Comparison of ENCODE assay signal across 21 mouse cellular contexts in the genomic region with DNA sequence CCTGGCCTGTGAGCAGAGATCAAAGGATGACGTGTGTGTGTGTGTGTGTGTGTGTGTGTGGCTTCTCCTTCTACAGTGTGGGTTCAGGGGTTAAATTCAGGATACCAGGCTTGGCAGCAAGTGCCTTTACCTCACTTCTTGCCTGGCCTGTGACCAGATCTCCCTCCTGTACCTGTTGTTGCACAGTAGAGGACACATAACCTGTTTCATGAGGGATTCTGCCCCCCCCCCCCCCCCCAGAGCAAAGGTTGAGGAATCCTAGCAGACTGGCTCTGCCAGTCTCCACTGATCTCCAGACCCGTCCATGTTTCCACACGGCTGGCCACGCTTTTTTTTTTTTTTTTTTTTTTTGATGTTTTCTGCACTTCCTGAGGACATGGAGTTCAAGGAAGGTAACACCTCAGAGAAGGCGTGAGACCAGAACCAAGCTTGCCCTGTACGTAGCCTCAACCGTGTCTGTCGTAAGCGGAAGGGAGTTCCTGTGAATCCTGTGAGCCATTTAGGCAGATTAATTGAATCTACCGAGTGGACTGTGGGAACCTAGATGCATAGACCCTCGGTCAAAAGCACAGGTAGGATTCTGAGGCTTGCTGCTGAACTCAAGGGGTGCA.
DNase-seq lines count a peak whose midpoint lies in the region; ATAC-seq and TF ChIP-seq lines count a peak whose summit lies in the region.
"Had no signal": no experiment of that assay in that cellular context is flagged by ENCODE, and none has a peak within 500 bp of the region (broad histone marks: within the 10 kb centered on the region; RNA-seq: fewer than 3 reads in every experiment).

No protein-coding gene starts in this region.

- no peak for DNase-seq in lung, embryonic 14.5 days
- DNase-seq in lung, postnatal 25 days (ENCODE audit: low spot score): no peak
- DNase-seq in midbrain, embryonic 11.5 days (ENCODE audit: low spot score, missing footprints): no peak
- no peak for DNase-seq in thymus, postnatal 25 days
- DNase-seq: adrenal gland, postnatal 36 days; cerebellum, adult 18-20 months; cerebellum, postnatal 36 days; gastrocnemius, adult 2 months; heart, adult 11 months; heart, postnatal 36 days; right cerebral cortex, postnatal 25 days; thymus, adult 2 months had no signal

- no peak overlapping the region; the same call in 1 of the 2 replicates for H3K9ac ChIP-seq in lung, embryonic 14.5 days
- H3K9ac ChIP-seq in intestine, postnatal 0 days (ENCODE audit: low read depth, low read length): no peak overlapping the region
- H3K9ac ChIP-seq in kidney, embryonic 16.5 days (replicated peaks; ENCODE audit: low read length): 0 out of 2 replicates have a peak overlapping the region, but pooled peaks have one; percentile 11
- H3K9ac ChIP-seq in midbrain, embryonic 11.5 days (ENCODE audit: low read length): no peak overlapping the region
- no peak overlapping the region for H3K9ac ChIP-seq in midbrain, embryonic 13.5 days (replicated peaks)
- H3K9ac ChIP-seq: forebrain, embryonic 12.5 days; hindbrain, embryonic 15.5 days; limb, embryonic 12.5 days; liver, embryonic 15.5 days had no signal

- H3K9me3 ChIP-seq in lung, embryonic 14.5 days (ENCODE audit: low read depth, low read length): no peaks in the 10 kb centered on the region
- no peaks in the 10 kb centered on the region for H3K9me3 ChIP-seq in intestine, postnatal 0 days (ENCODE audit: control insufficient read depth)
- no peaks in the 10 kb centered on the region for H3K9me3 ChIP-seq in kidney, embryonic 16.5 days (ENCODE audit: low read length)
- no peaks in the 10 kb centered on the region for H3K9me3 ChIP-seq in midbrain, embryonic 11.5 days (ENCODE audit: control insufficient read depth, low read length)
- H3K9me3 ChIP-seq in midbrain, embryonic 13.5 days: no peaks in the 10 kb centered on the region
- H3K9me3 ChIP-seq: forebrain, embryonic 12.5 days; hindbrain, embryonic 15.5 days; limb, embryonic 12.5 days; liver, embryonic 15.5 days; midbrain, embryonic 10.5 days had no signal

- no peaks in the 10 kb centered on the region for H3K36me3 ChIP-seq in lung, embryonic 14.5 days (ENCODE audit: insufficient read depth)
- no peaks in the 10 kb centered on the region; the same call in 1 of the 2 replicates for H3K36me3 ChIP-seq in intestine, postnatal 0 days (ENCODE audit: control insufficient read depth, insufficient read depth)
- H3K36me3 ChIP-seq in kidney, embryonic 16.5 days (ENCODE audit: insufficient read depth, low read length): no peaks in the 10 kb centered on the region
- H3K36me3 ChIP-seq in midbrain, embryonic 11.5 days (ENCODE audit: control insufficient read depth, insufficient read depth, low read length): no peaks in the 10 kb centered on the region
- no peaks in the 10 kb centered on the region for H3K36me3 ChIP-seq in midbrain, embryonic 13.5 days
- H3K36me3 ChIP-seq: hindbrain, embryonic 15.5 days; limb, embryonic 12.5 days; liver, embryonic 15.5 days had no signal

- no peaks in the 10 kb centered on the region for H3K4me1 ChIP-seq in lung, embryonic 14.5 days (ENCODE audit: insufficient read depth)
- peaks cover 15% of the 10 kb centered on the region; the same call in 1 of the 2 replicates for H3K4me1 ChIP-seq in intestine, postnatal 0 days (replicated peaks; ENCODE audit: control insufficient read depth, insufficient read depth, low read length)
- H3K4me1 ChIP-seq in kidney, embryonic 16.5 days (ENCODE audit: insufficient read depth, low read length): peaks cover 24% of the 10 kb centered on the region
- no peaks in the 10 kb centered on the region for H3K4me1 ChIP-seq in midbrain, embryonic 11.5 days (ENCODE audit: control insufficient read depth, insufficient read depth, low read length)
- peaks cover 33% of the 10 kb centered on the region for H3K4me1 ChIP-seq in midbrain, embryonic 13.5 days (replicated peaks)

- 43% methylated on average over 10 of the region's 11 CpGs for WGBS in lung, embryonic 14.5 days
- WGBS in intestine, postnatal 0 days: 49% methylated on average over 11 of the region's 11 CpGs
- WGBS in kidney, embryonic 16.5 days: 47% methylated on average over 8 of the region's 11 CpGs
- WGBS in midbrain, embryonic 11.5 days: 83% methylated on average over 11 of the region's 11 CpGs
- WGBS in midbrain, embryonic 13.5 days: 89% methylated on average over 10 of the region's 11 CpGs

- H3K4me3 ChIP-seq in lung, embryonic 14.5 days (ENCODE audit: low read depth, low read length): no peak overlapping the region
- no peak overlapping the region for H3K4me3 ChIP-seq in intestine, postnatal 0 days (ENCODE audit: low read depth, low read length)
- H3K4me3 ChIP-seq in kidney, embryonic 16.5 days (ENCODE audit: low read length): no peak overlapping the region
- H3K4me3 ChIP-seq in midbrain, embryonic 11.5 days (ENCODE audit: low read depth, low read length): no peak overlapping the region
- H3K4me3 ChIP-seq in midbrain, embryonic 13.5 days (replicated peaks): no peak overlapping the region
- H3K4me3 ChIP-seq: forebrain, embryonic 12.5 days; gastrocnemius, adult 2 months; hindbrain, embryonic 15.5 days; limb, embryonic 12.5 days; liver, embryonic 15.5 days; midbrain, embryonic 10.5 days had no signal

- TF ChIP-seq CTCF in lung, embryonic 14.5 days (IDR thresholded peaks at IDR 0.05; ENCODE audit: low read depth): no peak
- no peak for TF ChIP-seq CTCF in intestine, postnatal 0 days (IDR thresholded peaks at IDR 0.05; ENCODE audit: low read depth)

- H3K27me3 ChIP-seq in lung, embryonic 14.5 days (ENCODE audit: insufficient read depth, low read length): no peaks in the 10 kb centered on the region
- no peaks in the 10 kb centered on the region for H3K27me3 ChIP-seq in intestine, postnatal 0 days (replicated peaks; ENCODE audit: control insufficient read depth, insufficient read depth, low read length)
- H3K27me3 ChIP-seq in kidney, embryonic 16.5 days (ENCODE audit: insufficient read depth, low read length): no peaks in the 10 kb centered on the region
- H3K27me3 ChIP-seq in midbrain, embryonic 11.5 days (ENCODE audit: control insufficient read depth, insufficient read depth, low read length): no peaks in the 10 kb centered on the region
- H3K27me3 ChIP-seq in midbrain, embryonic 13.5 days: no peaks in the 10 kb centered on the region
- H3K27me3 ChIP-seq: forebrain, embryonic 12.5 days; hindbrain, embryonic 15.5 days; limb, embryonic 12.5 days; liver, embryonic 15.5 days had no signal

- H3K27ac ChIP-seq in lung, embryonic 14.5 days (ENCODE audit: low read depth): peak overlapping the region; percentile 30; the same call in 1 of the 2 replicates
- H3K27ac ChIP-seq in intestine, postnatal 0 days (ENCODE audit: low read depth, low read length): no peak overlapping the region
- H3K27ac ChIP-seq in kidney, embryonic 16.5 days (ENCODE audit: low read length): peak overlapping the region; percentile 56; the same call in 1 of the 2 replicates
- H3K27ac ChIP-seq in midbrain, embryonic 11.5 days (ENCODE audit: low read depth, low read length): no peak overlapping the region
- no peak overlapping the region for H3K27ac ChIP-seq in midbrain, embryonic 13.5 days
- H3K27ac ChIP-seq: forebrain, embryonic 12.5 days; gastrocnemius, adult 2 months; hindbrain, embryonic 15.5 days; limb, embryonic 12.5 days; liver, embryonic 15.5 days; macrophage; midbrain, embryonic 10.5 days had no signal

- ATAC-seq in lung, embryonic 14.5 days (ENCODE audit: insufficient read depth): no peak
- peak; percentile 51 for ATAC-seq in intestine, postnatal 0 days
- ATAC-seq in kidney, embryonic 16.5 days (ENCODE audit: low FRiP score, low TSS enrichment): peak; percentile 69
- ATAC-seq in midbrain, embryonic 11.5 days (ENCODE audit: low FRiP score): no peak
- ATAC-seq in midbrain, embryonic 13.5 days: no peak

- H3K4me2 ChIP-seq in lung, embryonic 14.5 days: no peak overlapping the region
- no peak overlapping the region for H3K4me2 ChIP-seq in intestine, postnatal 0 days (replicated peaks; ENCODE audit: low read depth)
- H3K4me2 ChIP-seq in kidney, embryonic 16.5 days (replicated peaks; ENCODE audit: low read depth, low read length): no peak overlapping the region
- no peak overlapping the region for H3K4me2 ChIP-seq in midbrain, embryonic 11.5 days
- H3K4me2 ChIP-seq in midbrain, embryonic 13.5 days (replicated peaks): no peak overlapping the region
- H3K4me2 ChIP-seq: forebrain, embryonic 12.5 days; hindbrain, embryonic 15.5 days; limb, embryonic 12.5 days; liver, embryonic 15.5 days had no signal

Comparison
In these comparisons a context has a peak if more than half of its experiments do, and no peak if none do; other contexts are left out.
1. ATAC-seq: peak in intestine, postnatal 0 days (single experiment) and kidney, embryonic 16.5 days (single experiment); none in lung, embryonic 14.5 days (single experiment), midbrain, embryonic 11.5 days (single experiment) and midbrain, embryonic 13.5 days (single experiment).
2. H3K27ac ChIP-seq: peak in lung, embryonic 14.5 days (single experiment) and kidney, embryonic 16.5 days (single experiment); none in intestine, postnatal 0 days (single experiment), midbrain, embryonic 11.5 days (single experiment) and midbrain, embryonic 13.5 days (single experiment).